Mouse (Mus musculus): ENCODE measurements at regions not wholly inside any gene's neighbourhood (a gene's known extent, or its start where the extent isn't known, plus 50 kb on each side); places are given as distances from the start of the nearest gene placed in this dataset.

- no peak overlapping the region for H3K4me2 ChIP-seq (ENCODE audit: low read depth, low read length)
- no peak overlapping the region for H3K27ac ChIP-seq (ENCODE audit: low read depth)
- no peak overlapping the region for H3K4me3 ChIP-seq (ENCODE audit: low read depth, low read length)
- no peaks in the 10 kb centered on the region for H3K9me3 ChIP-seq (ENCODE audit: low read length)
- TF ChIP-seq EP300 (IDR thresholded peaks at IDR 0.05; ENCODE audit: low read depth) (no peak), CTCF (IDR thresholded peaks at IDR 0.05; ENCODE audit: low read depth) (peak; percentile 51)
- no peaks in the 10 kb centered on the region for H3K36me3 ChIP-seq (replicated peaks; ENCODE audit: insufficient read depth, low read length)
- DNase-seq = no peak
- H3K4me1 ChIP-seq (ENCODE audit: insufficient read depth) = no peaks in the 10 kb centered on the region
- 48% methylated on average over 14 of the region's 14 CpGs for WGBS (ENCODE audit: insufficient replicate concordance)
- no peak overlapping the region for H3K9ac ChIP-seq (replicated peaks)
- no peaks in the 10 kb centered on the region for H3K27me3 ChIP-seq (ENCODE audit: insufficient read depth, low read length)
- no peak for ATAC-seq
Observed at GRCm38 (mm10) chr3:29812480-29813240, 730.8 kb downstream of the Egfem1 start.

DNA sequence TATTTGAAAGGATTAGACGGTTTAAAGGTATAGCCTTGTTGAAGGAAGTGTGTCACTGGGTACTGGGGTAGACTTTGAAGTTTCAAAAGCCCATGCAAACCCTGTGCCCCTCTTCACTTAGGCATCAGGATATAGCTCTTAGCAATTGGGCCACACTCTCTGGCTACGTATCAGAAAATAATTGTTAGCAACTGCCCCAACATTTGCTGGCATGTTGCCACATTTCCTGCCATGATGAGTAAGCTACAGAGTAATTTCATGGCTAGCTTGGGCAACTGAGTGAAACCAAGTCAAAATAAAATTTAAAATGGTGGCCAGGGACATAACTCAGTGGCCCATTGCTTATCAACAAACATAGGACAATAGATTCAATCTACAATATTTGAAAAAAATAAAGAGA, 724.2 kb downstream of the Egfem1 start:
- WGBS (ENCODE audit: insufficient replicate concordance) = 84% methylated on average over 2 of the region's 2 CpGs

GRCm38 (mm10) chr3:29803456-29803855, 721.6 kb downstream of the Egfem1 start:
- no peaks in the 10 kb centered on the region for H3K9me3 ChIP-seq (ENCODE audit: low read length)
- TF ChIP-seq CTCF (IDR thresholded peaks at IDR 0.05; ENCODE audit: low read depth) = no peak
- TF ChIP-seq EP300 (IDR thresholded peaks at IDR 0.05; ENCODE audit: low read depth) = no peak
- H3K4me1 ChIP-seq (ENCODE audit: insufficient read depth) = no peaks in the 10 kb centered on the region
- H3K4me3 ChIP-seq (ENCODE audit: low read depth, low read length) = no peak overlapping the region
- H3K27ac ChIP-seq (ENCODE audit: low read depth) = no peak overlapping the region
- H3K4me2 ChIP-seq (ENCODE audit: low read depth, low read length) = no peak overlapping the region
- H3K36me3 ChIP-seq (replicated peaks; ENCODE audit: insufficient read depth, low read length) = no peaks in the 10 kb centered on the region
- no peak for ATAC-seq
- H3K9ac ChIP-seq (replicated peaks) = no peak overlapping the region
- no peaks in the 10 kb centered on the region for H3K27me3 ChIP-seq (ENCODE audit: insufficient read depth, low read length)
- DNase-seq = no peak
- WGBS (ENCODE audit: insufficient replicate concordance) = 51% methylated on average over 5 of the region's 5 CpGs

More for the DNA sequence above, 724.2 kb downstream of the Egfem1 start:
- ATAC-seq (no peak), DNase-seq (no peak)
- H3K4me3 ChIP-seq (ENCODE audit: low read depth, low read length) = no peak overlapping the region
- H3K36me3 ChIP-seq (replicated peaks; ENCODE audit: insufficient read depth, low read length) = no peaks in the 10 kb centered on the region
- H3K4me1 ChIP-seq (ENCODE audit: insufficient read depth) = no peaks in the 10 kb centered on the region
- H3K27ac ChIP-seq (ENCODE audit: low read depth) = no peak overlapping the region
- H3K9me3 ChIP-seq (ENCODE audit: low read length) = no peaks in the 10 kb centered on the region
- no peak for TF ChIP-seq EP300 (IDR thresholded peaks at IDR 0.05; ENCODE audit: low read depth)
- TF ChIP-seq CTCF (IDR thresholded peaks at IDR 0.05; ENCODE audit: low read depth) = no peak
- H3K9ac ChIP-seq (replicated peaks) = no peak overlapping the region
- no peaks in the 10 kb centered on the region for H3K27me3 ChIP-seq (ENCODE audit: insufficient read depth, low read length)
- H3K4me2 ChIP-seq (ENCODE audit: low read depth, low read length) = no peak overlapping the region

GRCm38 (mm10) chr3:29801081-29801480, 719.3 kb downstream of the Egfem1 start:
- DNase-seq = no peak
- Histone ChIP-seq H3K4me1 (ENCODE audit: insufficient read depth) (no peaks in the 10 kb centered on the region), H3K9me3 (ENCODE audit: low read length) (no peaks in the 10 kb centered on the region), H3K27ac (ENCODE audit: low read depth) (no peak overlapping the region), H3K9ac (replicated peaks) (no peak overlapping the region), H3K36me3 (replicated peaks; ENCODE audit: insufficient read depth, low read length) (no peaks in the 10 kb centered on the region), H3K27me3 (ENCODE audit: insufficient read depth, low read length) (no peaks in the 10 kb centered on the region), H3K4me2 (ENCODE audit: low read depth, low read length) (no peak overlapping the region), H3K4me3 (ENCODE audit: low read depth, low read length) (no peak overlapping the region)
- ATAC-seq = no peak
- WGBS (ENCODE audit: insufficient replicate concordance) = 64% methylated on average over 3 of the region's 3 CpGs
- TF ChIP-seq EP300 (IDR thresholded peaks at IDR 0.05; ENCODE audit: low read depth) (no peak), CTCF (IDR thresholded peaks at IDR 0.05; ENCODE audit: low read depth) (no peak)

DNA sequence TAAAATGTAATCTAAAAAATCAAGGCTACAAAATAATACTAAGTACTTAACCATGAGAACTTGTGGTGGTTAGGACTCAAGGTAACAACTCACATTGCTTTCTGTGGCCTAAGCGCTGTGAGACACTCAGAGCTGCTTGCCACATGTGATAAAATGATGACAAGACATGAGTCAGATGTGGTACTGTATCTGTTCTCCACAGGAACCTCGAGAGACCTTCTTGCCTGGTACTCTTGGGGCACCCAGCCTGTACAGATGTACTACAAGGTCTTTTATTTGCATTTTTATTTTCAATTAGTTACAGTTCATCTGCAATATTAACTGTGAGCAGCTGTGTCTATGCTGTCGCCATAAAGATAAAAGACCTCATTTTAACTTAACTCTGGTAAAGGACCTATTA, 692.5 kb downstream of the Egfem1 start:
- no peaks in the 10 kb centered on the region for H3K9me3 ChIP-seq (ENCODE audit: low read length)
- ATAC-seq (no peak), DNase-seq (no peak)
- no peak overlapping the region for H3K27ac ChIP-seq (ENCODE audit: low read depth)
- H3K27me3 ChIP-seq (ENCODE audit: insufficient read depth, low read length) = no peaks in the 10 kb centered on the region
- TF ChIP-seq EP300 (IDR thresholded peaks at IDR 0.05; ENCODE audit: low read depth) (no peak), CTCF (IDR thresholded peaks at IDR 0.05; ENCODE audit: low read depth) (no peak)
- H3K4me1 ChIP-seq (ENCODE audit: insufficient read depth) = no peaks in the 10 kb centered on the region
- H3K9ac ChIP-seq (replicated peaks) = no peak overlapping the region
- no peak overlapping the region for H3K4me3 ChIP-seq (ENCODE audit: low read depth, low read length)
- H3K36me3 ChIP-seq (replicated peaks; ENCODE audit: insufficient read depth, low read length) = no peaks in the 10 kb centered on the region
- 63% methylated on average over 3 of the region's 3 CpGs for WGBS (ENCODE audit: insufficient replicate concordance)
- H3K4me2 ChIP-seq (ENCODE audit: low read depth, low read length) = no peak overlapping the region

DNA sequence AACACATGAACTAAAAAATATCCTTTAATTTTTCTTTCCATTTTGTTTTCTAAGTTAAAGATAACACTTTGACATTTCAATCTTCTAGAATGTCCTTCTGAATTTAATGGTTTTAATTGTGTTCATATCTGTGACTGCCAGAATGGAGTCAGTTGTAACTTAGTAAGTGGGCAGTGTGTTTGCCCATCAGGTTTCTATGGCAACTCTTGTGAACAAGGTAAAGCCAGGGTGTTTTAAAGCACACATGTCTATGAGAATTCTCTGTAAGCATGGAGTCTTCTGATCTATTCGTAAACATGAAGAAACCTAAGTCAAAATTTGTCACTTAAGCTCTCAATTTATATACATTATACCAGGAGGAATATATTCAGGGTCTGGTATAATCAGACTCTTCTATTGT, 689.4 kb downstream of the Egfem1 start:
- TF ChIP-seq CTCF (IDR thresholded peaks at IDR 0.05; ENCODE audit: low read depth) = no peak
- no peak for TF ChIP-seq EP300 (IDR thresholded peaks at IDR 0.05; ENCODE audit: low read depth)
- Histone ChIP-seq H3K4me2 (ENCODE audit: low read depth, low read length) (no peak overlapping the region), H3K4me3 (ENCODE audit: low read depth, low read length) (no peak overlapping the region), H3K27me3 (ENCODE audit: insufficient read depth, low read length) (no peaks in the 10 kb centered on the region), H3K36me3 (replicated peaks; ENCODE audit: insufficient read depth, low read length) (no peaks in the 10 kb centered on the region), H3K27ac (ENCODE audit: low read depth) (no peak overlapping the region), H3K4me1 (ENCODE audit: insufficient read depth) (no peaks in the 10 kb centered on the region), H3K9me3 (ENCODE audit: low read length) (no peaks in the 10 kb centered on the region), H3K9ac (replicated peaks) (no peak overlapping the region)
- no peak for ATAC-seq
- WGBS (ENCODE audit: insufficient replicate concordance) = 72% methylated on average over 1 of the region's 1 CpGs
- DNase-seq = no peak
